Mouse (Mus musculus) midbrain, embryonic 12.5 days (tissue): ENCODE measurements at regions not wholly inside any gene's neighbourhood (a gene's known extent, or its start where the extent isn't known, plus 50 kb on each side); places are given as distances from the start of the nearest gene placed in this dataset.
"Not testable (repeated sequence)": the region's sequence is repeated elsewhere in the genome, so short reads cannot be mapped to it uniquely, and the experiment has no call there.

ENCODE experiments used
- ATAC-seq: fragments of 200-750 bp; cut with Nextera tagmentation; 2 replicates; pipeline ENCODE4 v1.8.0; 2017; ENCODE audit warnings: low read depth, moderate TSS enrichment, moderate library complexity; ENCODE audit not compliant: low FRiP score
- H3K27ac ChIP-seq: fragments of 300-500 bp; sonication (generic); replicated peaks from 2 replicates; pipeline ENCODE4 v1.5.1; 2016; ENCODE audit warnings: mild to moderate bottlenecking
- H3K27me3 ChIP-seq: fragments of 300-500 bp; sonication (generic); 2 replicates; pipeline ENCODE4 v1.6.1; 2016; ENCODE audit warnings: mild to moderate bottlenecking
- H3K36me3 ChIP-seq: fragments of 300-500 bp; sonication (generic); 2 replicates; pipeline ENCODE4 v1.6.1; 2016
- H3K4me1 ChIP-seq: fragments of 300-500 bp; sonication (generic); 2 replicates; pipeline ENCODE4 v1.6.1; 2016
- H3K4me2 ChIP-seq: fragments of 300-500 bp; sonication (generic); replicated peaks from 2 replicates; pipeline ENCODE4 v1.6.1; 2016; ENCODE audit warnings: mild to moderate bottlenecking, moderate library complexity
- H3K4me3 ChIP-seq: fragments of 300-500 bp; sonication (generic); 2 replicates; pipeline ENCODE4 v1.5.1; 2016; ENCODE audit warnings: mild to moderate bottlenecking
- H3K9ac ChIP-seq: fragments of 300-500 bp; sonication (generic); replicated peaks from 2 replicates; pipeline ENCODE4 v1.6.1; 2016; ENCODE audit warnings: mild to moderate bottlenecking, moderate library complexity
- H3K9me3 ChIP-seq: fragments of 300-500 bp; sonication (generic); 2 replicates; pipeline ENCODE4 v1.6.1; 2016; ENCODE audit warnings: mild to moderate bottlenecking
- WGBS: fragments of 180-500 bp; shearing (Covaris S2); methylation state at CpG from one replicate; pipeline ENCODE4 v1.1.7; 2016; 5-methylcytosine and 5-hydroxymethylcytosine counted together

DNA sequence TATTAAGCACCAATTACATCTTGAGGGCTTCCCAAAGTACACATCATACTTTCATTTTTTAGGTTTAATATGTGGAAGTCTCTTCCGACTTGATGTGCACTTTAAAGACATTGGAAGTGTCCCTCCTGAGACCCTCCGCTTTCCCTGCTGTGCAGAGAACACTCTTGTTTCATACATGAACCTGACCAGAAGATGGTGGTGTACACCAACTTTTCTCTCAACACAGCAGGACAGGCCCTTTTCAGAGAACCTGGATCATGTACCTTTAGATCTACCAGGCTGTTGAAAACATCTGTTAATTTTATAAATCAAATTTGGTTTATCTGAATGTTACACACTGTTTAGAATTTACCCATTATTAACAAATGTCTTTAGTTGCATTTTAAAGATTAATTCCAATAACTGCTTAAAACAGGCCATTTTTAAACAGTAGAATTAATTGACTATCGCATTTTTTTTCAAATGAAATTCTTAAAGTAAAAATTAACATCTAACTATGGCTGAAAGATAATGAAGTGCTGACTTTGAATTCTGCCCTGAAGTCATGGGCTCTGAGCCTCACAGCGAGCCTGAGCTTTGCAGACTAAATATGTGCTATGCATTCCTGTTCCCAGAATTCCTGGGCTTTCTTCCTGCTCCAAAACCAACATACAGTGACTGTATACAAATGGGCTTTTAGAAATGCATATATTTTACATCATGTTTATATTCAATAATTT lies 112.4 kb upstream of the Rasgrp1 start:
- H3K9me3 ChIP-seq, result no peaks in the 10 kb centered on the region
- peak overlapping the region; percentile 25; the same call in 1 of the 2 replicates for H3K27ac ChIP-seq
- H3K4me2 ChIP-seq, result no peak overlapping the region
- no peaks in the 10 kb centered on the region for H3K36me3 ChIP-seq
- H3K4me1 ChIP-seq, result peaks cover 14% of the 10 kb centered on the region
- peaks cover 5% of the 10 kb centered on the region for H3K27me3 ChIP-seq
- H3K4me3 ChIP-seq, result no peak overlapping the region
- H3K9ac ChIP-seq, result no peak overlapping the region
- 59% methylated on average over 4 of the region's 4 CpGs for WGBS
- ATAC-seq, result peak; percentile 53

DNA sequence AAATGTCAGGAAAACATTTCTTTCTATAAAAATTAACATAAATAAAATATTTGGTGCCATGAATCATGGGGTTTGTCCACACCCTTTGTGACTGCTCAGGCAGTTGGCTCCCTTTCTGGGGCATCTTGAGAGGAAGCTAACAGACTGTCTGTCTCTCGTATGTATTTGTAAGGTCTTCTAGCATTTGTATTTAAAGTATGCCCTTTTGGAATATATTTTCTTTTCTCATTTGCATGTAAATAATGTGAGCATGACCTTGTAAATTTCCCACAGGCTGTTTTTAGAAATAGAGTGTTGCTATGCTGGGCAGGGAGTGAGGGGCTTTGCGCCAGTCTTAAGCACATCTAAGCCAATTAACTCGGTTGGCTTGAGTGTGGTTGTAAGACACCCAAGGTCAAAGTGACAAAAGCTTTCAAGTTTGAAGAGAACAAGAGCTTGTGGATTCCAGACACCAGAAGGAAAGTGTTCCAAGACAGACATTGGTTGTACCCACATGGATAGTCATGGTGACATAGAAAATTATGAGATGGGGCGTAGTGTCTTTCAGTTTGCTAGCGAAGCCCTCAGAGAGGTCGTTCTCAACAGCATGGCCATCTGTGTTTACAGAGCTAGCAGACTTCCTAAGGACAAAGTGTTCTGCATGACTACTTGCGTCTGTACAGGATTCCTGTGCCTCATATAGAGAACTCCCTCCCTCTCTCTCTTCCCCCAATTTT lies 113.1 kb upstream of the Rasgrp1 start:
- no peak overlapping the region for H3K9ac ChIP-seq
- peak; percentile 89 for ATAC-seq
- H3K36me3 ChIP-seq, result no peaks in the 10 kb centered on the region
- H3K4me3 ChIP-seq, result no peak overlapping the region
- 24% methylated on average over 7 of the region's 7 CpGs for WGBS
- H3K4me2 ChIP-seq, result no peak overlapping the region
- H3K9me3 ChIP-seq, result no peaks in the 10 kb centered on the region
- peaks cover 14% of the 10 kb centered on the region for H3K4me1 ChIP-seq
- peak overlapping the region; percentile 25; the same call in 1 of the 2 replicates for H3K27ac ChIP-seq
- H3K27me3 ChIP-seq, result peaks cover 5% of the 10 kb centered on the region

DNA sequence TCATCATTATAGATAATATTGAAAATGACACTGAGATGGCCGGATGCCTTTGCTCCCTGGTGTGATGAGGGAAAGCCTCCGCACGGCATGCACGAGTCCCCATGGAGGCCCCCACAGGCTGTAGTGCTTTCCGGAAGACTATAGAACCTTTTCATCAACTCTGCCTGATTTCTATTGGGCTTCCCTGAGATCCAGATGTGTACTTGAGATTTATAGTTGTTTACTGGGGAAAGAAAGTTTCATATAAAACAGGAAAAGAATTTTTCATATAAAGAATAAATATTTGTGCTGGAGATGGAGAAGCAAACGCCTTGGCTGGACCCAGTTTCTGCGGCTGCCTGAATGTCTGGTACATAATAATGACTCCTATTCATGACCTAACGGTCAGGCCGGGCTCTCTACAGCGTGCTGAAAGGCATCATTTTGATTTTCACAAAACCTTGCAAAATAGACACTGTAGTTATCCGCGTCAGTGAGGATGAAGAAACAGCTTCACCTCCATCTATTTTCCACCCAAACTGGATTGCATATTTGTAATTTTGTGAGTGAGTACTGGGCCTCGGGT lies 113.7 kb upstream of the Rasgrp1 start:
- Histone ChIP-seq H3K36me3 (no peaks in the 10 kb centered on the region), H3K27ac (peak overlapping the region; percentile 20; the same call in 1 of the 2 replicates), H3K4me3 (no peak overlapping the region), H3K4me2 (no peak overlapping the region), H3K4me1 (peaks cover 14% of the 10 kb centered on the region), H3K9ac (no peak overlapping the region), H3K9me3 (no peaks in the 10 kb centered on the region), H3K27me3 (peaks cover 5% of the 10 kb centered on the region)
- peak; percentile 17 for ATAC-seq
- WGBS, result 58% methylated on average over 13 of the region's 13 CpGs

DNA sequence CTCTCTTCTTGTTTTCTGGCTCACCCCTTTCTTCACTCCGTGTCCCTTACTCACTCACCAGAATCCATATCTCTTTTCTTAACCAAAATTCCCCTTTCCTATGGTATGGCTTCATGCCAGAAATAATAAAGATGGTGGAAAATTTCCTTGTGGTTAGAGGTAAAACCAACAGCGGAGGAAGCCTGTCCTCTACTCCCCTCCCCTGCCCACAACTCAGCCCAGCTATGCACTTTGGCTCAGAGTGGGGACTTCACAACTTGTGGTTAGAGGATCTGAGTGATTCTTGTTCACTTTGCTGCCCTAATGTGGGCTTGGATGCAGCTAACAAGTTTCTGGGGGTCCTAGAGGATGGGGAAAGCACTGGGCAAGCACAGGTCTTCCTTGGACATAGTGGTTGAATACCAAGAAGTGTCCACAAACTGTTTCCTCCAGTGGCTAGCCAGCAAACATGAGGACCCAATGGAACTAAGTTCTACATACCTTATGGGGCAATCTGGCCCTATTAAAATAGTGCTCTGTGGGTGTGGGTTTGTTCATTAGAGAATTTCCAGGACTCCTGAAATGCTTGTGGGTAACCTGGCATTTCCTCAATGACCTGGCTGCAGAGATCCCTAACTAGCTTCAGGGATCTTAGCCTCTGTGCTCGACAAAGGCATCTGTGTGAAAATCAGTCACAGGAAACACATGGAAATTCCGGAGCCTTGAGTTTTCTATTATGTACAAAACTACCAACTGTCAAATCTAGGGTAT lies 118.9 kb upstream of the Rasgrp1 start:
- ATAC-seq, result no peak
- peaks cover 5% of the 10 kb centered on the region for H3K27me3 ChIP-seq
- H3K4me2 ChIP-seq, result no peak overlapping the region
- 82% methylated on average over 4 of the region's 4 CpGs for WGBS
- H3K36me3 ChIP-seq, result no peaks in the 10 kb centered on the region
- no peak overlapping the region for H3K27ac ChIP-seq
- H3K9ac ChIP-seq, result no peak overlapping the region
- H3K4me1 ChIP-seq, result peaks cover 2% of the 10 kb centered on the region; the same call in 1 of the 2 replicates
- H3K9me3 ChIP-seq, result no peaks in the 10 kb centered on the region
- H3K4me3 ChIP-seq, result no peak overlapping the region

- no peak overlapping the region for H3K4me3 ChIP-seq
- H3K4me1 ChIP-seq, result no peaks in the 10 kb centered on the region
- no peaks in the 10 kb centered on the region for H3K27me3 ChIP-seq
- H3K9ac ChIP-seq, result no peak overlapping the region
- H3K27ac ChIP-seq, result no peak overlapping the region
- H3K36me3 ChIP-seq, result no peaks in the 10 kb centered on the region
- H3K4me2 ChIP-seq, result no peak overlapping the region
- ATAC-seq, result no peak
- no peaks in the 10 kb centered on the region for H3K9me3 ChIP-seq
- WGBS, result 88% methylated on average over 2 of the region's 2 CpGs
Observed at GRCm38 (mm10) chr2:117474885-117475542, 132.2 kb upstream of the Rasgrp1 start.

GRCm38 (mm10) chr2:117475561-117475960 lies 132.8 kb upstream of the Rasgrp1 start:
- Histone ChIP-seq H3K4me2 (no peak overlapping the region), H3K36me3 (no peaks in the 10 kb centered on the region), H3K9me3 (no peaks in the 10 kb centered on the region), H3K9ac (no peak overlapping the region), H3K4me1 (no peaks in the 10 kb centered on the region), H3K27me3 (no peaks in the 10 kb centered on the region), H3K4me3 (no peak overlapping the region), H3K27ac (no peak overlapping the region)
- 47% methylated on average over 3 of the region's 3 CpGs for WGBS
- ATAC-seq, result no peak

- not testable (repeated sequence) for H3K4me1 ChIP-seq
- 91% methylated on average over 11 of the region's 11 CpGs for WGBS
Observed at GRCm38 (mm10) chr2:117477503-117477902, 134.7 kb upstream of the Rasgrp1 start.

DNA sequence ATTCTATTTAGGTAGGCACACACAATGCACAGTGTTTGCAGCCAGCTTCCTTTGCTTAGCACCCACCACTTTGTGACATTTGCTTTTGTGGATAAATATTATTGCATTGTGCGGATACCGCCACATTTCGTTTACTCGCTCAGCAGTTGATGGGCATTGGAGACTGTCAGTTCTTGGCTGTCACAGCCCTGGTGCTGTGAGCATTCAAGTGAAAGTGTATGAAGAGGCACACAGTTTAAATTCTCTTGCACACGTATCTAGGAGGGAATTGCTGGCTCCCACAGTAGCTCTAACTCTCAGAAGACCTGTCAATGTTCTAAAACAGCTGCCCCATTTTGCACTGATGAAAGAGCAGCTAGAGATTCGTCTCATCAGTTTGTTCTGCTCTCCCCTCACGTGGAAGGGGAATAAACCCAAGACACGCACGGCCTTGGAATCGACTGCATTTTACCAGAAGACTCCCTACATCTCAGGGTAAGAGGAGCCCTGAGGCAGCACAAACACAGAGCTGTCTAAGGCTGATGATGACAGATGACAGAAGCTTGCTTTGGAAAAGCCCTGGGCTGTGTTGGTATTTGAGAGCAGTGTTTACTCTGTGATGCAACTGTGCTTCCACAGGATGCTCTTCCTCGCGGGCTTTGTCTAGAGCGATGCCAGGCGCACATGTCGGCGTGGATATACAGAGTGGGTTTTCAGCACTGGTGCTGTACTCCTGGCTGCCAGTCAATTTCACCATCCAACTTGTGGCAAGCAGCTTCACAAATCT lies 136.6 kb upstream of the Rasgrp1 start:
- not testable (repeated sequence) for H3K36me3 ChIP-seq, ATAC-seq, H3K9me3 ChIP-seq, H3K4me1 ChIP-seq, H3K9ac ChIP-seq, H3K4me3 ChIP-seq, H3K4me2 ChIP-seq, H3K27me3 ChIP-seq, H3K27ac ChIP-seq
- WGBS, result 85% methylated on average over 16 of the region's 16 CpGs

More at GRCm38 (mm10) chr2:117477503-117477902, 134.7 kb upstream of the Rasgrp1 start:
- not testable (repeated sequence) for H3K27ac ChIP-seq, H3K4me2 ChIP-seq, H3K36me3 ChIP-seq, H3K27me3 ChIP-seq, ATAC-seq, H3K9ac ChIP-seq, H3K4me3 ChIP-seq, H3K9me3 ChIP-seq

DNA sequence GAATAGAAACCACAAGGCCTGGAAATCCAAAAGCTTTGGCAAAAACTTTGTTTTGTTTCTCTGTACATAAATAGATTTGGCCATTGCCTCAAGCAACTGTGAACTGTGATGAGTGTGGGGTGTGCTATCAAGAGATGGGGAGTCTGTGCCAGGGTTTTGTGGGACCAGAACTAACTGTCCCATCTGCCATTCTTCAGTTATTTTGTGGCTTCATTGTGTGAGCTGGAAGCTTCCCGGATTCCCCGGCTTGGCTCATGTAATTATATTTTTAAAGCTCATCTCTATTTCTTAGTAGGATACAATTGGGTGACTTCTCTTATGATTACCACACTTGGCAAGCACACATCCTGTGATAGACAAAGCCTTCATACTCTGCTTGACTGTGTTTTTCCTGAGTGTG lies 143.6 kb upstream of the Rasgrp1 start:
- Histone ChIP-seq H3K4me2 (no peak overlapping the region), H3K27me3 (no peaks in the 10 kb centered on the region), H3K4me3 (no peak overlapping the region), H3K36me3 (no peaks in the 10 kb centered on the region), H3K27ac (no peak overlapping the region), H3K9ac (no peak overlapping the region), H3K9me3 (no peaks in the 10 kb centered on the region), H3K4me1 (no peaks in the 10 kb centered on the region)
- no peak for ATAC-seq
- whole genome bisulfite sequencing, result 89% methylated on average over 2 of the region's 2 CpGs

DNA sequence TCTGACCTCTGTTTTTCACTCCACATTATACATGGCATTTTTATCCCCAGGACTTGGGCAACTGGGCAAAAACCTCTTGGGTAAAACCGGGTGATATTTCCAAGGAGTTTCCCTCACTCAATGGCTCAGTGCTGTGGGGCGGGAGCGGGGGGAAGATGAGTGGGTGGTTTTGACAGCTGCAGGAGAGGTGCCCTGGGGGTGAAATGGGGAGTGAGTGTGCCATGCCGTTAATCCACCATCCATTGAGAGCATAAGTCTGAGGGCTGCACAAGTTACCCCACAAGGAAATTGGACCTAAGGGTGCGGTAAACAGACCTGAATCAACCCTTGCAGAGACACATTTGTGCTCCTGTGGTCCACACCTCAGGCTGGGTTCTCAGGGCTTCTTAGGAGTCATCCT lies 155.8 kb upstream of the Rasgrp1 start:
- WGBS, result 92% methylated on average over 5 of the region's 5 CpGs
- no peak overlapping the region for H3K4me2 ChIP-seq
- no peaks in the 10 kb centered on the region for H3K4me1 ChIP-seq
- no peak overlapping the region for H3K27ac ChIP-seq
- no peaks in the 10 kb centered on the region for H3K36me3 ChIP-seq
- no peak overlapping the region for H3K9ac ChIP-seq
- no peaks in the 10 kb centered on the region for H3K27me3 ChIP-seq
- H3K4me3 ChIP-seq, result no peak overlapping the region
- no peaks in the 10 kb centered on the region for H3K9me3 ChIP-seq
- no peak for ATAC-seq

GRCm38 (mm10) chr2:117502611-117503010 lies 159.8 kb upstream of the Rasgrp1 start:
- no peaks in the 10 kb centered on the region for H3K9me3 ChIP-seq
- H3K4me3 ChIP-seq, result no peak overlapping the region
- H3K9ac ChIP-seq, result no peak overlapping the region
- no peaks in the 10 kb centered on the region for H3K4me1 ChIP-seq
- H3K27ac ChIP-seq, result no peak overlapping the region
- no peak overlapping the region for H3K4me2 ChIP-seq
- no peaks in the 10 kb centered on the region for H3K36me3 ChIP-seq
- no peaks in the 10 kb centered on the region for H3K27me3 ChIP-seq
- no peak for ATAC-seq
